Mouse (Mus musculus) c-Kit-positive CD71-positive TER-119-negative erythroid progenitor cells, embryonic 14.5 days (primary cell): ENCODE data around the gene Mettl2.

Source experiments
- DNase-seq: peaks from one replicate; pipeline ENCODE4 v3.0.0-alpha.2; 2013; ENCODE audit warnings: low read depth

Mettl2 gene

GRCm38 (mm10) chr11:105153068-105153833, 27.0 kb downstream of the Mettl2 start:
- no peak for DNase-seq

GRCm38 (mm10) chr11:105155915-105156314, 29.7 kb downstream of the Mettl2 start:
- DNase-seq = no peak

GRCm38 (mm10) chr11:105156748-105157267, 30.6 kb downstream of the Mettl2 start:
- DNase-seq = no peak

DNA sequence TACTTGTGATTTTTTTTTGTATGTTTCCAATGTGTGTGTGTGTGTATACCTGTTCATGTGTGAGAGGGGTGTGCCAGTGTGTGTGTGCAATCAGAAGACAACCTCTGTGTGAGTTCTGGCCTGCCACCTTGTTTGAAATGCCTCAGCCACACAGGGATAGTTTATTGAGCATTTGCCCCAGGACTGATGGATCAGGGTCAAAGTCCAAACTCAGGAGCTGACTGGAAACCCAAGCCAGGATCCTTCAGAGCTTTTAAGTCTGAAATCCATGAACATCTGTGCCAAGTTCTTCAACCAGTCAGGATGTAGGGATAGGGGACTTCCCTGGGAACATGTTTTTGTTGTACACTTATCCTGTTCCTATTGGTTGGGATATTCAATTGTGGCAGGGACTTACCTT, 31.8 kb downstream of the Mettl2 start:
- DNase-seq = no peak

DNA sequence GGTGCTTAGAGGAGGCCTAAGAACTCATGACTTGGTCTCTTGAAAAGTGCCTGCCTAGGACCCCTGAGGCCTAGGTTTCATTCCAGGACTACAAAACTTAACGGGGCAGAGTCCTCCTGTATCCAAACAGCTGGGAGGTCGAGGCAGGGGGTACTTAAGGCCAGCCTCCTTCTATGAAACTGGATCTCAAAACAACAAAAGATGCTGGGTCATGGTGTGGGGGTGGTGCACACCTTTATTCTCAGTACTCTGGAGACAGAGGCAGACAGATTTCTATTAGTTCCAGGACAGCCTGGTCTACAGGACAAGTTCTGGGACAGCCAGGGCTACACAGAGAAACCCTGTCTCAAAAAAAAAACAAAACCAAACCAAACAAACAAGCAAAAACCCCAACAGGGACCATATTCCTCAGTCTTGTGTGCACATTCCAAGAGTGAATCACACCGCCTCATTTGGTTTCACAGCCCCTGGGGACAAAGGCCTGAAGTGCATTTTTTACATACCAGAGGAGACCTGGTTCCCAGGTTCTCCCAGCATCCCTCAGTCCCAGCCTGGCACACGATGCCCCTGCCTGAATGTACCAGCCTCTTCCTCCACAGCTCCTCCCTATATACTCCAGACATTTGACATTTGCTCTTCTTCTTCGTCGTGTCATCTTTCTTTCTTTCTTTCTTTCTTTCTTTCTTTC, 33.6 kb downstream of the Mettl2 start:
- DNase-seq = no peak

GRCm38 (mm10) chr11:105161411-105161810, 35.2 kb downstream of the Mettl2 start:
- no peak for DNase-seq

DNA sequence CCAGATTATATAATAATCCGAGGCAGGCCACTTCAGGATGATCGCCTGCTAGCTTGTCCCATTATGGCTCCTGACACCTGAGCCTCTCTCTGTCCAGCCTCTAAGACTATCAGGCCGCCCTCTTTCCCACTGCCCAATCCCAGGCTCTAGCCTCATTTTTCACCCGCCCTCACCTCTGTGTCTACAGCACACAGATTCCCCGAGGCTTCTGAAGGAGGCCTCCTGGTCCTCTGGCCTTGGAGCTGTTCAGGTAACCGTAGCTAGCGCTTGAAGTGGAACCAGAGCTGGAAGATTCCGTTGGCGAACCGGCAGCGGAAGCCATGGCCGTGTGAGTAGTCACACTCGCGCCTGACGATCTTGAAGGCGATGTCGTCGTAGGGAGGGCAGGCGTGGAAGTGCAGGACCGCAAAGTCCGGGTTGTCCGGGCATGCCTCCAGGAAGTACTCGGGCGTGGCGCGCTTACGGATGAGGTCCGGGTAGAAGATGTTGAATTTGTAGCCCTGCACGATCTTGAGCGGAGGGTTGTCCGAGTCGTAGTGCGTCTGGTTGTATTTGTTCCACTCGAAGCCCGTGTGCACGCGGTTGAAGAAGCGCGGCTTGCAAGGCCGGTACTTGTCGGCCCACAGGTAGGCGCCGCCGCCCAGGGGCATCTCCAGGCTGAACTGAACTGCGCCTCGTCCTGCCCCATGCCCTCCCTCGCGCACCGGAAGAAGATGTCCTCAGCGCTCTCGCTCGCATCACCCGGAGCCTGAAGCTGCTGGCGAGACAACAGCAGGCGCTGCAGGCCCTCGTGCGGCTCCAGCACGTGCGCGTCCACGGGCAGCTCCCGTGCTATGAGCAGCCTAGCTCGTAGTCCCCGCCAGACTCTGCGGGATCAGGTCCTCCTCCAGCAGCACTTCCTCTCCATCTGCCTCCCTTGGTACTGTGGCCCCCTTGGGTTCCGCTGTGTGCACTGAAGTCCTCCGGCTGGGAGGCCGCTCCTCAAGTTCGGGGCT, 38.6 kb downstream of the Mettl2 start:
- DNase-seq = no peak

GRCm38 (mm10) chr11:105166780-105167179, 40.6 kb downstream of the Mettl2 start:
- no peak for DNase-seq

- no peak for DNase-seq
Measured at GRCm38 (mm10) chr11:105178516-105178915, 52.3 kb downstream of the Mettl2 start, which contains the start of gene Tlk2. Tlk2 (plus strand) TSS chr11:105178807.

- no peak for DNase-seq
Measured at GRCm38 (mm10) chr11:105179523-105179922, 53.3 kb downstream of the Mettl2 start.

- DNase-seq = no peak
Measured at GRCm38 (mm10) chr11:105180471-105181091, 54.4 kb downstream of the Mettl2 start.

DNA sequence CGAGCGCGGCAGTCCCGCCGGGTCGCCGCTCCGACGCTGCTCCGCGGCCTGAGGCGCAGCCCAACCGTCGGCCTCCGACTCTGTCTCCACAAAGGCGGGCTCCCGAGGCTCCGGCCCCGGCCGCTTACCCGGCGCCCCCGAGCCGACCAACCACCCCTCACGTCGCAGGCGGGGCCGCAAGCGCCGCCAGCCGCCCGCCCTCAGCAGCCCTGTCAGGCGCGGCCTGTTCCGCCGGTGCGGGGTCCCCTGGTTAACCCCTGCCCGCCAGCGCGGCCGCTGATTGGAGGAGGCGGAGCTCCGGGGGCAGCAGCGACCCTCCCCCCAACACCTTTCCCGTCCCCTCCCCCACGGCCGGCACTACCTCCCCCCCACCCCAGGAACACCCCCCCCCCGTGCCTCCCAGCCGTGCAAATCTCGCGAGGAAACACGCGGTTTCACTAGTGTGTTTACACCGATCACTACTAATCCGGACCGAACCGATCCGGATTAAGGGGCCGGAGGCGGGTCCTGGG, 55.0 kb downstream of the Mettl2 start:
- DNase-seq = peak; percentile 83

DNA sequence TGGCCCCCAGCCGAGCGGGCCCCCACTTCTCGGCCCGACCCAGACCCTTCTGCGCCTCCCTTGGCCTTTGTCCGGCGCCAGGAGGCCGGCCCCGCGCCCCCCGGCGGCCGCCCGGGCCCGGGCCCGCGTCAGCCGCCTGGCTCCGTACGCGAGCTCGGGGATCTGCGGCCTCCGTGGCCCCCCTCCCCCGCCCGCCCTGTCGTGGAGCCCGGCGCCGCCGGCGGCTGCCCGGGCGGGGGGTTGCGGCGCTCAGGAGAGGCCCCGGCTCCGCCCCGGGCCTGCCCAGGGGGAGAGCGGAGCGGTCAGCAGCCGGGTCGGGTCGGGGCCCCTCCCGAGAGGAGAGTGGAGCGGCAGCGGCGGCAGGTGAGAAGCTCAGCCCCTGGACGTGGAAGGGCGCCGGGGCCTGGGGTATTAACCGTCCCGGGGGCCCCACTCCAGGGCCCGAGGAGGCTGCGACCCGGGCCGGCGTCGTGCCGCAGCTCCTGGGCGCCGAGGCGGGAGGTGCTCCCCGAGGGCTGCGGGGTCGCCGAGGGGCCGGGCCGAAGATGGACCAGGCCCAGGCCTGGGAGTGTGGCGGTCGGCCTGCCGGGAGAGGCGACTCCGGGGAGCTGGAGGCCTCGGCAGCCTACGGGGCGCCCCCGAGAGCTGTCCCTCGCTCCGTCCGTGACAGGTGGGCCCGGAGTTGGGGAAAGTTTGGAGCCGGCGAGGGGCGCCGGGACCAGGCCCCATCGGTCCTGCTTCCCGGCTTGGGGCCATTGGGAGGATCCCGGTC, 55.6 kb downstream of the Mettl2 start:
- DNase-seq = no peak

GRCm38 (mm10) chr11:105182461-105182855, 56.2 kb downstream of the Mettl2 start:
- no peak for DNase-seq

DNA sequence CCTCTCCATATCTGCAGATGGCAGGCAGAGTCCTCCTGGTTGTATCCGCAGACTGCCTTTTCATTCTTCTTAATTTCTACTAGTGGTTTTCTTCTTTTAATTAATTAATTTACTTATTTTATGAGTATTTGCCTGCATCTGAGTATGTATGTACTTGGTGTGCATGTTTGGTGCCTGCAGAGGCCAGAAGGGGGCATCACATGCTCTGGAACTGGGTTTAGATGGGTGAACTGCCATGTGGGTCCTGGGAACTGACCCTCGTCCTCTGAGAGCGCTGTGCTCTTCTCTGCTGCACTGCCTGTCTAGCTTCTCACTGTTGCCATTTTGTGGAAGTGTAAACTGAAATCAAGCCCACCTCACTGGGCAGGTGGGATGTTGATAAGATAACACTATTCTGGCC, 58.5 kb downstream of the Mettl2 start:
- DNase-seq = no peak
